Mouse (Mus musculus) ovary, postnatal 36 days (tissue): ENCODE measurements at regions not wholly inside any gene's neighbourhood (a gene's known extent, or its start where the extent isn't known, plus 50 kb on each side); places are given as distances from the start of the nearest gene placed in this dataset.

ENCODE experiments used
- DNase-seq: peaks from one replicate; pipeline ENCODE4 v3.0.0; 2022; ENCODE audit warnings: low spot score, mixed read lengths

DNA sequence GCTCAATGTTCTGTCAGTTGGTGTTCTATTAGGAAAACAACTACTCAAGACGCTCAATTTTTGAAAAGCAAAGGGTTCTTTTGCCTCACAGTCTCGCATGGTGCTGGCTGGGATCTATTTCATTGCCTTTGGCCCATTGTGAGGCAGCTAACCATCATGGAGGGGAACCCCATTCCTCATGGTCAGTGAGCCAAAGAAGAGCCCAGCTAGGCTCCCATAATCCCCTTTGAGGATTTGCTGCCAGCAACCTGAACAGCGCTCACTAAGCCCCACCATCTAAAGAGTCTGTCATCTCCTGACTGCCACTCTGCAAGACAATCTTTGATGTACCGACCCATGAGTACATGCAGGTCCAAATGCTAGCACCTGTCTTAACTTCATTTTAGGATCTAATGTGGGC lies 53.1 kb upstream of the Galnt7 start:
- DNase-seq, result no peak

- no peak for DNase-seq
Measured at GRCm38 (mm10) chr8:57704161-57704560, 51.3 kb upstream of the Galnt7 start.

GRCm38 (mm10) chr8:57702407-57703113 lies 49.7 kb upstream of the Galnt7 start:
- DNase-seq, result peak; percentile 7
